37 mouse cellular contexts compared by ENCODE assay signal in genomic region chr17:86919729-86920128, GRCm38 (mm10). TPM values are rescaled to one million over a fixed set of nuclear protein-coding genes. Genes with fewer than 3 reads are reported as not detected.
DNase-seq lines count a peak whose midpoint lies in the region; ATAC-seq lines count a peak whose summit lies in the region.
"Had no signal": no experiment of that assay in that cellular context is flagged by ENCODE, and none has a peak within 500 bp of the region (broad histone marks: within the 10 kb centered on the region; RNA-seq: fewer than 3 reads in every experiment).

No protein-coding gene starts in this region.

- ATAC-seq in frontal cortex, adult (ENCODE audit: low TSS enrichment) = no peak
- ATAC-seq: forebrain, embryonic 16.5 days; Patski had no signal

- peak; percentile 74 to 90 for DNase-seq in adrenal gland, adult (ENCODE audit: inconsistent age in 2 of 2, low spot score in 1 of 2)
- no peak for DNase-seq in adrenal gland, postnatal 4 days (ENCODE audit: low spot score in 2 of 2)
- DNase-seq in adrenal gland, adult 2 months = peak; percentile 81
- DNase-seq in adrenal gland, postnatal 36 days = peak; percentile 68 to 70
- DNase-seq in skeletal muscle tissue, adult 2 months (ENCODE audit: low read depth, low spot score) = peak; percentile 40
- no peak for DNase-seq in kidney, adult 8-10 months
- no peak for DNase-seq in ovary, postnatal 36 days (ENCODE audit: low spot score)
- DNase-seq: cerebellum, adult 2 months; cerebellum, postnatal 25 days; gastrocnemius, postnatal 10 days; heart, postnatal 36 days; kidney, postnatal 14 days; layer of hippocampus, adult 9-11 months; liver, embryonic 13.5 days; lung, adult 2 months; lung, postnatal 14 days; midbrain, embryonic 14.5 days; retina, postnatal 1 day; right cerebral cortex, postnatal 14 days; thymus, adult 2 months; thymus, postnatal 36 days had no signal

RNA-seq across cellular contexts. Expression of gene Tmem247, which starts 2.6 kb away (rescaled TPM):
- total RNA-seq in adrenal gland, postnatal 4 days (2021) = not detected
- not detected for total RNA-seq in adrenal gland, adult 2 months (2021)
- polyA plus RNA-seq in adrenal gland, adult 2 months (2012; rRNA removed) = not detected in 2 replicates
- total RNA-seq in adrenal gland, postnatal 36 days (2021) = not detected
- total RNA-seq: G1E; gastrocnemius, postnatal 10 days; granulocyte monocyte progenitor cell, adult 5-6 weeks; heart, postnatal 36 days; left cerebral cortex, postnatal 10 days; monocyte, adult 5-6 weeks had no signal
- polyA plus RNA-seq: cerebellum, adult 2 months; embryonic facial prominence, embryonic 12.5 days; forebrain, embryonic 16.5 days; G1E; heart, embryonic 11.5 days; heart, embryonic 16.5 days; hindbrain, embryonic 13.5 days; kidney, embryonic 14.5 days; limb, embryonic 10.5 days; limb, embryonic 15.5 days; liver, embryonic 13.5 days; lung, adult 2 months; midbrain, embryonic 14.5 days; neural tube, embryonic 14.5 days; Patski; stomach, embryonic 15.5 days; thymus, adult 2 months had no signal

RNA-seq across cellular contexts. Expression of gene Atp6v1e2, which starts 28.0 kb away (rescaled TPM):
- not detected for total RNA-seq in adrenal gland, postnatal 4 days (2021)
- not detected for total RNA-seq in adrenal gland, adult 2 months (2021)
- not detected in 2 replicates for polyA plus RNA-seq in adrenal gland, adult 2 months (2012; rRNA removed)
- not detected for total RNA-seq in adrenal gland, postnatal 36 days (2021)
- total RNA-seq: G1E; gastrocnemius, postnatal 10 days; granulocyte monocyte progenitor cell, adult 5-6 weeks; heart, postnatal 36 days; left cerebral cortex, postnatal 10 days; monocyte, adult 5-6 weeks had no signal
- polyA plus RNA-seq: cerebellum, adult 2 months; embryonic facial prominence, embryonic 12.5 days; forebrain, embryonic 16.5 days; G1E; heart, embryonic 11.5 days; heart, embryonic 16.5 days; hindbrain, embryonic 13.5 days; kidney, embryonic 14.5 days; limb, embryonic 10.5 days; limb, embryonic 15.5 days; liver, embryonic 13.5 days; lung, adult 2 months; midbrain, embryonic 14.5 days; neural tube, embryonic 14.5 days; Patski; stomach, embryonic 15.5 days; thymus, adult 2 months had no signal

RNA-seq across cellular contexts. Expression of gene Rhoq, which starts 43.2 kb away (rescaled TPM):
- total RNA-seq in adrenal gland, postnatal 4 days (2021) = 10 to 100 TPM; 46.0 to 46.9 TPM
- total RNA-seq in adrenal gland, adult 2 months (2021) = 100 to 1,000 TPM; 100 to 101 TPM
- 34.9 and 42.3 TPM in 2 replicates for polyA plus RNA-seq in adrenal gland, adult 2 months (2012; rRNA removed)
- total RNA-seq in adrenal gland, postnatal 36 days (2021) = 100 to 1,000 TPM in 1 of 2 experiments, 10 to 100 TPM in 1; 79.5 to 109 TPM

Comparison
In these comparisons a context has a peak if more than half of its experiments do, and no peak if none do; other contexts are left out.
1. DNase-seq: peak in adrenal gland, adult (2 of 2), adrenal gland, adult 2 months (single experiment), adrenal gland, postnatal 36 days (2 of 2) and skeletal muscle tissue, adult 2 months (single experiment); none in adrenal gland, postnatal 4 days (0 of 2), kidney, adult 8-10 months (0 of 2) and ovary, postnatal 36 days (single experiment).